Mouse (Mus musculus): ENCODE data around the gene Pyroxd1.

Gene Pyroxd1

DNA sequence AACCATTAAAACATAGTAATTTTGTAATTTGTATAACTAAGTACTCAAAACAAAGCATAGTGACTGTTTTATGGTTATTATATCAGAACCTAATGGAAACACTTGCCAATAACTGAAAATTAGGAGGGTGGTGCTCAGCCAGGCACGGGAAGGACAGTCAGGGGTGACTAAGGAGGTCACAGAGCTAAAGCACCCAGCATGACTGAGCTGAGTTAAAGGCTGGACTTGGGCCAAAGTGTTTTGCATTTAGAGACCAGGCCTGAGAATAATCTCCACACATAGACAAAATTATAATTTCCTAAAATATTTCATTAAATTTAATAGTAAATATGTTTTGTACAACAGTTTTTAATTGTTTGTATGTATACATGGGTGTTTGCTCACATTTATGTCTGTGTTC, 31.6 kb downstream of the Pyroxd1 start:
- no peak for DNase-seq

GRCm38 (mm10) chr6:142378576-142379330, 33.3 kb downstream of the Pyroxd1 start:
- DNase-seq = no peak

DNA sequence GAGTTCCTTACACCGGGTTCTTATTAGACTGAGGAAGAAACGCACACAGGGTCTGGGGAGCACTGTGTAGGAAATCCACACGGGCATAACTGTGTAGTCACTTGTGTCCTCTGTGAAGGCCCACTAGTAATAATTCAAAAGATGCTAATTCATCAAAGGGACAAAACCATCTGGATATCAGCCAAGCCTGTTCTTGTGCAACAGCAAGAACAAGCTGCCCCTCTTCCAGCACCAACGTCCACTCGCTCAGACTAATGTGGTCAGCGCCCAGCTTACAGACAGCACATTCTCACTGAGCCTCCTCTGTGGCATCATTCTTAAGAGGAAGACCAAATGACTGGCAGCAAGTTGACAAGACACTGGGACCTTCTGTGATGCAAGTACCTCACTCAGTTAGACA, 34.5 kb downstream of the Pyroxd1 start:
- no peak for DNase-seq

DNA sequence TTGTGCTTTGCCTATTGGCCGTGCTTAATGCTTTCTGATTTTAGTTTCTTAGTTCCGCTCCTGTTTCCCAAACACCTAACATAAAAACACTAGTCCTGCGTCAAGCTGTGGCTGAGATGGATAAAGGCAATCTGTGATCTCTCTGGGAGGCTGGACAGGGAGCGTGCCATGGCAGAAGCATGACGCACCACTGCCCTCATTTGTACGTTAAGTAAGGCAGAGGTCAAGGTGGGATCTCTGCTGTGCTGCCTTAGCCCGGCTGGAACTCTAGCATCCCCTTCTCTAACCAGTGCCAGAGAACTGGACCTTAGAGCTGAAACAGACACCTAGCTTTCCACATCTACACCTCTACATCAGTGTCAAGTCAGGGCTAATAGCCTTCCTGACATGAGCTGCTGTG, 36.2 kb downstream of the Pyroxd1 start:
- DNase-seq = no peak

- DNase-seq = no peak
These were observed 39.1 kb downstream of the Pyroxd1 start for GRCm38 (mm10) chr6:142384521-142384920.

- DNase-seq = no peak
These were observed 41.0 kb downstream of the Pyroxd1 start for GRCm38 (mm10) chr6:142386285-142387010.

GRCm38 (mm10) chr6:142387011-142387754, 41.7 kb downstream of the Pyroxd1 start, which contains the start of the genes Recql and Golt1b:
Gene Recql (minus strand): TSS chr6:142387087.
Gene Golt1b (plus strand): TSS chr6:142387221.
- DNase-seq = peak; percentile 98

DNA sequence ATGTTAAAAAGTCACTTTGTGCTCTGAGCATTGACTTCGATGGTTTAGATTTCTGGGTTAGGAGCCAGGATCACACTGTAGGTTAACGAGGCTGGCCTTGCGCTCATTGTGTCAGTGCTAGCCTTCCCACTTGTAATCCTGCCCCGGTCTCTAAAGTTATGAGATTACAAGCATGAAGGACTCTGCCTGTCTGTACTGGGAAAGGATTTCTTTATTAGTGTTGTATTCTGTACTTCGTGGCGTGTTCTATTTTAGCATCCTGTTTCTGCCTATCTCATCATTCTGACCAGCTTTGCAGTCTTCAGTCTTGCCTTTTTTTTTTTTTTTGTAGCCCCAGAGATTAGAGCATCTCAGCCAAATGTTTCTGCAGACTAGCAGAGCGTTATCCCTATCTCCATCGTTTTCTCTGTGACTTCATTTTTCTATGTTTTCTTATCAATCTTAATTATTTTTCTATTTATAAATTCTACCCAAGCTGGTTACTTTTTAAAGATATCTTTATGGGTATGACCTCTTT, 42.4 kb downstream of the Pyroxd1 start:
- DNase-seq = no peak

GRCm38 (mm10) chr6:142389101-142389500, 43.6 kb downstream of the Pyroxd1 start:
- DNase-seq = no peak

DNA sequence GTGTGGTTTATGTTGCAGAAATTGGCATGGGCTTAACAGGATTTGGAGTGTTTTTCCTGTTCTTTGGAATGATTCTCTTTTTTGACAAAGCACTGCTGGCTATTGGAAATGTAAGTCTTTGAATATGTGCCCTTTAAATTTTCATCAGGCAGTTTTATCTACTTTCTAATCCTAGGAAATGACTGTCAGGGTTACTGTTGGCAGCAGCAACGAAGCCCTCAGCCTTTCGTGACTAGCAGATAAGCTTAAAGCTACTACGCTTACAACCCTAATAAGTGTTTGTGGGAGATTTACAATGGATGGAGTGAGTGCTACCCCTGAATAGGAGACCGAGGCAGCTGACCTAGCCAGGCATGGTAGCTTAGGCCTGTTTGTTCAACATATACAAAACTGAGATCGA, 46.9 kb downstream of the Pyroxd1 start:
- no peak for DNase-seq

DNA sequence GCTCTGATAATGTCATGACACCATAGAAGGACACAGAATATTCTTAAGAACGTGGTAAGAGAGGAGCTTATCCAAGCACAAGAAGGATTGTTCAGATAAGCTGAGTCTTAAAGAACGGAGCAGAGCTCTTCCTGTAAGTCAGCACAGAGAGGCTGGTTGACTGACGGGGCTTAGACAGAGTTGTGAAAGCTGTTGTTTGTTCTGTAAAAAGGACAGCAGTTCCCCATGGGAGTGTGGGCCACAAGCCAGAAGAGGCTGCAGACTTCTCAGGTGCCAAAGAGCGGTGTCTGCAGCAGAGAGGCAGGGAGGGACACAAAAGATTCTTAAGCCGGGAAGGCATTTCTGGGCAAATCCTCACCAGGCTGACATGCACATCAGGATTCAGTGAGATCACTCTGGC, 49.2 kb downstream of the Pyroxd1 start:
- no peak for DNase-seq

- no peak for DNase-seq
These were observed 50.3 kb downstream of the Pyroxd1 start for GRCm38 (mm10) chr6:142395756-142396155.

DNA sequence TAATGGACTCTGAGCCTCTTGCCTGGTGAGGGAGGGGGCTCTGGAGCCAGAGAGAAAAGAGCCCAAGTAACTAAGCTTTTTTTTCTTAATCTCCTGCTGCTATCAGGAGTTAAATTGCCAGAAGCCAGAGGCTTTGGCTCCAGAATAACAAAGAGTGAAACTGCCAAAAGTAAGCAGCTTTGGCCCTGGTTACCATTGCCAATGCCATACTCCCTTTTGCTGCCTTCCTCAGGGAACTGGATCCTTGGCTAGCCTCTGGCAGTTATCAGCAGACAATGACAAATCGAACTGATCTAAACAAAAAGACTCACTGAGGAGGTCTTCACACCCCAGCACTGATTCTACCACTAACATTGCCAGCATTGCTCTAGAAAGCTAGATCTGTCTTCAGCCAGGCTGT, 65.7 kb downstream of the Pyroxd1 start:
- DNase-seq = no peak

Data from thymus, postnatal 4 days (tissue).